Mouse (Mus musculus) lung, adult 2 months (tissue): Measurements from ENCODE around the gene Fam78a. TPM values are rescaled to one million over a fixed set of nuclear protein-coding genes. Genes with fewer than 3 reads are reported as not detected.
A peak's percentile ranks its signal among the peaks of the same experiment; 100 is the strongest.

Experiments used
- DNase-seq: peaks from one replicate; pipeline ENCODE4 v3.0.0; 2022
- H3K4me1 ChIP-seq: fragments of 200-500 bp; 2 replicates; pipeline ENCODE4 v1.6.1; 2011; ENCODE audit warnings: low read length; ENCODE audit not compliant: control insufficient read depth, insufficient read depth
- H3K4me3 ChIP-seq: fragments of 200-500 bp; replicated peaks from 2 replicates; pipeline ENCODE3; 2011; ENCODE audit warnings: low read depth, mild to moderate bottlenecking, control low read depth, low read length; ENCODE audit errors: extremely low read depth
- CTCF ChIP-seq: fragments of 200-500 bp; IDR thresholded peaks from 2 replicates; pipeline ENCODE4 v1.5.1; 2011; ENCODE audit warnings: mild to moderate bottlenecking, low read length, control low read depth; ENCODE audit not compliant: insufficient read depth
- POLR2A ChIP-seq: fragments of 200-500 bp; IDR thresholded peaks from 2 replicates; pipeline ENCODE4 v1.6.1; 2011; ENCODE audit warnings: low read depth, mild to moderate bottlenecking, control low read depth, low read length, borderline replicate concordance; ENCODE audit errors: extremely low read depth
- WGBS: fragments of 180-500 bp; shearing (Covaris S2); methylation state at CpG from one replicate; pipeline ENCODE4 v1.1.7; 2018; 5-methylcytosine and 5-hydroxymethylcytosine counted together
- polyA plus RNA-seq: library from polyadenylated mRNA; depleted of rRNA; stranded (reverse); fragments of >200 nt; gene quantifications from 2 replicates; pipeline ENCODE4 v1.2.3, GENCODE M21; 2012

Gene Fam78a
- polyA plus RNA-seq, 1 experiment = 7.5 TPM

DNA sequence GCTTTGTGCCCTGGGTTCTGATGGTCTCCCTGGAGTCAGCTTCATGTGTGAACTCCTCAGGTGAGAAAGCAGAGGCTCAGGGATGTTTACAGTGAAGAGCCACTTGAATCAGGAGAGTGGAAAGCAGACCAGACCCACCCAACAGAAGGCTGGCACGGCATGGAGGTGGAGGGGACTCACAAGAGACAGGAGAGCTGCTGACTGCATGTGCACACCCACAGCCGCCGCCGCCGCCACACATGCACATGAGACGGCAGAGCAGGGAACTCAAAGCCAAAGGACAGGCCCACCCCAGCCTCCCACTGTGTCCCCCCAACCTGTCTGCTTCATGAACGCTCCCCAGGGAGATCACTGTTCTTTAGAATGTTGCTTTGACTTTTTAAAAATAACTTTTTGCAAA lies 19.5 kb upstream of the Fam78a start:
- DNase-seq = no peak
- H3K4me3 ChIP-seq = no peak overlapping the region
- 88% methylated on average over 7 of the region's 7 CpGs for WGBS
- TF ChIP-seq POLR2A = no peak
- no peak for TF ChIP-seq CTCF
- no peaks in the 10 kb centered on the region for H3K4me1 ChIP-seq

- TF ChIP-seq CTCF (no peak), POLR2A (no peak)
- WGBS = 78% methylated on average over 7 of the region's 7 CpGs
- no peak for DNase-seq
- no peaks in the 10 kb centered on the region for H3K4me1 ChIP-seq
- no peak overlapping the region for H3K4me3 ChIP-seq
Observed at GRCm38 (mm10) chr2:32103557-32103956, 18.9 kb upstream of the Fam78a start.

DNA sequence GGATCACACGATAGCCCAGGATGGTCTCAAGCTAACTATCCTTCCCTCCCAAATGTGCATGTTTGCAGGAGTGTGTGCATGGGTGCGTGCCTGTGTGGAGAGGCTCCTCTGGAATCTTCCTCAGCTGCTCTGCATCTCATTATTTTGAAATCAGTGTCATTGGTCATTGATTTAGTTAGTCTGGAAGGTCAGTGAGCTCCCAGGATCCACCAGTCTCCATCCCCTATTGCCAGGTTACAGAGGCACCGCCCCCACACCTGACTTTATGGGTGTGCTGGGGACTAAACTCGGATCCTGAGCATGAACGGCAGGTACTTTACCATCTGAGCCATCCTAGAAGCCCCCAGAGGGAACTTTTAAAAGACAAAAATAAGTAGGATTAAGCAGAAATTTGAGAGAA lies 18.3 kb upstream of the Fam78a start:
- Histone ChIP-seq H3K4me1 (no peaks in the 10 kb centered on the region), H3K4me3 (no peak overlapping the region)
- WGBS = 66% methylated on average over 5 of the region's 5 CpGs
- TF ChIP-seq POLR2A (no peak), CTCF (no peak)
- DNase-seq = no peak

GRCm38 (mm10) chr2:32096122-32096420 lies 11.4 kb upstream of the Fam78a start:
- Histone ChIP-seq H3K4me1 (0 out of 2 replicates have a peak, but pooled peaks cover 2% of the 10 kb centered on the region), H3K4me3 (no peak overlapping the region)
- DNase-seq = no peak
- TF ChIP-seq CTCF (no peak), POLR2A (no peak)
- 82% methylated on average over 10 of the region's 10 CpGs for WGBS

DNA sequence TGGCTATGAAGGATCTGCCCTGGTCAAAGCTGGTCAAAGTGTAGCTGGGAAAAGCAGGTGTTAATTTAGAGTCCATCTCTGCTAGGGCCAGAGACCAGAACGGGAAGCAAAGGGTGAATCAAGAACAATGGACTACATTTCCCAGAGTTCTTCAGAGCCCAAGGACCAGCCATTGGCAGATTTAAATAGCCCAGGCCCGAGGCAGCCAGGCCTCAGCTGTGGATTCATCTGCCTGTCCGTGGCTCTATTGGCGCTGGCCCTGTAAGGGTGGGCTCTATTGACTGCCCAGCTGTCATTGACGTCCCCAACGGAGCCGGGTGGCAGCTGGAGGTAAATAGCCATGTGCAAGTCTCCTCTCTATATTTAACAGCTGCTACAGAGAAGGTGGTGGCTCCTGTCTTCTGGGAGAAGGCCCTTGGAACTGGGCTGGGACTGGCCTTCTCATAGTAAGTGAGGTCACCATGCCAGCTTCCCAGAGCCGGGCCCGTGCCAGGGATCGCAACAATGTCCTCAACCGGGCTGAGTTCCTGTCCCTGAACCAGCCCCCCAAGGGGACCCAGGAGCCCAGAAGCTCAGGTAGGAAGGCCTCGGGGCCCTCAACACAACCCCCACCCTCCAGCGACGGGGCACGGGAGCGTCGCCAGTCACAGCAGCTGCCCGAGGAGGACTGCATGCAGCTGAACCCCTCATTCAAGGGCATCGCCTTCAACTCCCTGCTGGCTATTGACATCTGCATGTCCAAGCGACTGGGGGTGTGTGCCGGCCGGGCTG lies 10.9 kb upstream of the Fam78a start, which contains the start of gene Plpp7:
Plpp7 (plus strand) TSS at position 178 of the 771 bp plus-strand sequence.
- peak within 1 kb of the TSS; percentile 52 for H3K4me3 ChIP-seq
- 0 out of 2 replicates have a peak, but pooled peaks cover 2% of the 10 kb centered on the region for H3K4me1 ChIP-seq
- TF ChIP-seq POLR2A (no peak), CTCF (no peak)
- 41% methylated on average over 22 of the region's 22 CpGs for WGBS
- peak; percentile 39 for DNase-seq

DNA sequence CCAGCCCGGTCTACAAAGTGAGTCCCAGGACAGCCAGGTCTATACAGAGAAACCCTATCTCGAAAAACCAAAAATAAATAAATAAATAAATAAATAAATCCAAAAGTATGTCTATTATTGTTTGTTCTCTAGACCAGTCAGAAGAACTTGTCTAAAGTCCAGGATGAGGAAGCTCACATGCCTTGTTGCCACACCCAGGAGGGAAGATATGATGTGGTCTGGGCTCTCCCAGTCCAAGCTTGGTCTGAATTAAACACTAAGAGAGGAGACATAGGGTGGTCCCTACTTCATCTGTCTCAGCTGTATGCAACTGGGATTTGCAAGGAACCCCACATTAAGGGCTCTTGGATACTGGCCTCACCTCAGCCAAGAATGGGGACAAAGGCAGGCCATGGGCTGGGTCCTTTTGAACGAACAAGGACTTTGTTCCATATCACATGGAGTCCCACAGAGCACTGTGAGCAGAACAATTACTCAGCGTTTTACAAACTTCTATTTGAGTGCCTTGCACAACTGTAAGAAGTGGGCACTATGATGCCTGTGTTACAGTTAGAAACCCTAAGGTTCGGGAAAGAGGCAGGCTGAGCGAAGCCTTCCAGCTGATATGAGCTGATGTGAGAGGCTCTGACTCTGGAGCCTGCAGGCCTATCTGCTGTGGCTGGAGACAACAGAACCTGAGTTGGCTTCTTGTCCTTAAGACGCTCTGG lies 9.5 kb upstream of the Fam78a start:
- 82% methylated on average over 7 of the region's 7 CpGs for WGBS
- 0 out of 2 replicates have a peak, but pooled peaks cover 2% of the 10 kb centered on the region for H3K4me1 ChIP-seq
- TF ChIP-seq POLR2A = no peak
- no peak for TF ChIP-seq CTCF
- H3K4me3 ChIP-seq = no peak overlapping the region
- DNase-seq = no peak

GRCm38 (mm10) chr2:32091956-32092355 lies 7.3 kb upstream of the Fam78a start:
- 0 out of 2 replicates have a peak, but pooled peaks cover 2% of the 10 kb centered on the region for H3K4me1 ChIP-seq
- no peak for DNase-seq
- 55% methylated on average over 3 of the region's 3 CpGs for WGBS
- no peak for TF ChIP-seq POLR2A
- H3K4me3 ChIP-seq = no peak overlapping the region

DNA sequence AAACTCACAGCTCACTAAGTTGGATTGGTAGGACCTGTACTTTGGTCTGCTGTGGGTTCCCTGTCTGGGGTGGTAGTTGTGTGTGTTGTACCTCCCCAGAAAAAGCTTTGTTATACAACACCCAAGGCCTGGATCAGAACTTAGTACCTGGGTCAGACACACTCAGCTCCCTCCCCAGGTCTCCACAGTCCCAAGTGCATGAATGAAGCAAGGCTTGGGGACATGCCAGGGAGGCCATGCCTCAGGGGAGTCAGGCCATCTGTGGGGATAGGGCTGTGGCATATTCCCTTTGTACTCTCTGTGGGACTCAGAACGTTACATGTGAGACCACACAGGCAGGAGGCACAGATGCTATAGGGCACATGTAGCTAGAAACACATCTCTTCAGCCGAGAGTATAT lies 5.5 kb upstream of the Fam78a start:
- WGBS = 86% methylated on average over 2 of the region's 2 CpGs
- DNase-seq = no peak
- H3K4me3 ChIP-seq = no peak overlapping the region
- TF ChIP-seq POLR2A (no peak), CTCF (no peak)
- no peaks in the 10 kb centered on the region for H3K4me1 ChIP-seq

- Histone ChIP-seq H3K4me1 (no peaks in the 10 kb centered on the region), H3K4me3 (no peak overlapping the region)
- 65% methylated on average over 3 of the region's 3 CpGs for WGBS
- DNase-seq = no peak
- no peak for TF ChIP-seq CTCF
Observed at GRCm38 (mm10) chr2:32089606-32090005, 4.9 kb upstream of the Fam78a start.

GRCm38 (mm10) chr2:32088372-32088981 lies 3.8 kb upstream of the Fam78a start:
- H3K4me1 ChIP-seq = no peaks in the 10 kb centered on the region
- WGBS = 6% methylated on average over 35 of the region's 35 CpGs
- H3K4me3 ChIP-seq = no peak overlapping the region
- TF ChIP-seq CTCF (no peak), POLR2A (no peak)
- no peak for DNase-seq
